Mouse (Mus musculus): ENCODE results near the gene Slc26a10. TPM values are rescaled to one million over a fixed set of nuclear protein-coding genes. Genes with fewer than 3 reads are reported as not detected.
A peak's percentile ranks its signal among the peaks of the same experiment; 100 is the strongest.

The Slc26a10 gene
- total RNA-seq, 2 experiments from 2014 or later = 3.3 to 6.5 TPM

GRCm38 (mm10) chr10:127182624-127183023, 2.2 kb upstream of the Slc26a10 start:
- no peak for DNase-seq

- DNase-seq = no peak
Measured at GRCm38 (mm10) chr10:127181566-127181965, 1.1 kb upstream of the Slc26a10 start.

- DNase-seq = no peak
Measured at GRCm38 (mm10) chr10:127180695-127181047, 226 bp upstream of the Slc26a10 start.

GRCm38 (mm10) chr10:127178286-127179027, 2.0 kb downstream of the Slc26a10 start:
- DNase-seq = no peak

- no peak for DNase-seq
Measured at GRCm38 (mm10) chr10:127177719-127178118, 2.7 kb downstream of the Slc26a10 start.

- no peak for DNase-seq
Measured at GRCm38 (mm10) chr10:127177235-127177634, 3.2 kb downstream of the Slc26a10 start.

GRCm38 (mm10) chr10:127176756-127177155, 3.7 kb downstream of the Slc26a10 start:
- DNase-seq = no peak

GRCm38 (mm10) chr10:127176228-127176627, 4.2 kb downstream of the Slc26a10 start:
- DNase-seq = no peak

GRCm38 (mm10) chr10:127174170-127174569, 6.3 kb downstream of the Slc26a10 start:
- no peak for DNase-seq

- no peak for DNase-seq
Measured at GRCm38 (mm10) chr10:127173148-127174065, 7.0 kb downstream of the Slc26a10 start.

GRCm38 (mm10) chr10:127171631-127172200, 8.7 kb downstream of the Slc26a10 start:
- no peak for DNase-seq

GRCm38 (mm10) chr10:127170837-127171272, 9.6 kb downstream of the Slc26a10 start:
- DNase-seq = no peak

GRCm38 (mm10) chr10:127170002-127170401, 10.4 kb downstream of the Slc26a10 start:
- DNase-seq = no peak

GRCm38 (mm10) chr10:127167614-127168192, 12.7 kb downstream of the Slc26a10 start:
- no peak for DNase-seq

- no peak for DNase-seq
Measured at GRCm38 (mm10) chr10:127166771-127167613, 13.5 kb downstream of the Slc26a10 start.

GRCm38 (mm10) chr10:127166404-127166715, 14.1 kb downstream of the Slc26a10 start:
- no peak for DNase-seq

- no peak for DNase-seq
Measured at GRCm38 (mm10) chr10:127165654-127166403, 14.6 kb downstream of the Slc26a10 start.

- DNase-seq = no peak
Measured at GRCm38 (mm10) chr10:127165354-127165653, 15.1 kb downstream of the Slc26a10 start.

- peak; percentile 66 for DNase-seq
Measured at GRCm38 (mm10) chr10:127164631-127165353, 15.7 kb downstream of the Slc26a10 start, which contains the start of gene B4galnt1. Gene B4galnt1 (plus strand): TSS chr10:127165225.

GRCm38 (mm10) chr10:127164190-127164589, 16.3 kb downstream of the Slc26a10 start:
- DNase-seq = no peak

Measured in gastrocnemius, postnatal 25 days (tissue).